Mouse (Mus musculus) MEL (cell line): ENCODE data around the gene Fam149a. TPM values are rescaled to one million over a fixed set of nuclear protein-coding genes. Genes with fewer than 3 reads are reported as not detected.
A peak's percentile ranks its signal among the peaks of the same experiment; 100 is the strongest.

Source experiments
- DNase-seq: peaks from one replicate; pipeline ENCODE4 v3.0.0; 2011; ENCODE audit warnings: low read depth, low spot score
- H3K27ac ChIP-seq: 2 replicates; pipeline ENCODE4 v1.5.1; 2012; ENCODE audit warnings: low read depth, mild to moderate bottlenecking, control low read depth, low read length, moderate library complexity; ENCODE audit not compliant: control insufficient read depth
- H3K27me3 ChIP-seq, 2 experiments: fragments of 150-350 bp in 1 of 2; sonication (generic) in 1 of 2; 2 replicates each; pipeline ENCODE4 v1.6.1; 2012; ENCODE audit warnings: low read length in 2 of 2, mild to moderate bottlenecking in 2 of 2, improper control_type of control experiment in 1 of 2, moderate library complexity in 1 of 2; ENCODE audit not compliant: insufficient read depth in 2 of 2, control insufficient read depth in 1 of 2
- H3K36me3 ChIP-seq, 2 experiments: 2 replicates each; pipeline ENCODE4 v1.6.1; 2012 to 2014; ENCODE audit warnings: low read length in 2 of 2, improper control_type of control experiment in 1 of 2, inconsistent platforms in 1 of 2, mild to moderate bottlenecking in 1 of 2; ENCODE audit not compliant: insufficient read depth in 2 of 2, control insufficient read depth in 1 of 2
- H3K4me1 ChIP-seq, 2 experiments: fragments of 150-350 bp in 1 of 2; sonication (generic) in 1 of 2; 2 replicates each; pipeline ENCODE4 v1.6.1; 2012; ENCODE audit warnings: low read length in 2 of 2, improper control_type of control experiment in 1 of 2, mild to moderate bottlenecking in 1 of 2; ENCODE audit not compliant: insufficient read depth in 2 of 2, control insufficient read depth in 1 of 2
- H3K4me3 ChIP-seq, 2 experiments: fragments of 150-350 bp in 1 of 2; sonication (generic) in 1 of 2; 2 replicates each; pipeline ENCODE4 v1.5.1; 2012; ENCODE audit warnings: low read depth in 2 of 2, low read length in 2 of 2, mild to moderate bottlenecking in 2 of 2, moderate library complexity in 2 of 2, control low read depth in 1 of 2, improper control_type of control experiment in 1 of 2; ENCODE audit not compliant: control insufficient read depth in 1 of 2, insufficient read depth in 1 of 2
- H3K79me2 ChIP-seq: 2 replicates; pipeline ENCODE4 v1.6.1; 2012; ENCODE audit warnings: mild to moderate bottlenecking, low read length, moderate library complexity; ENCODE audit not compliant: control insufficient read depth, poor library complexity, insufficient read depth
- H3K9ac ChIP-seq: 2 replicates; pipeline ENCODE4 v1.6.1; 2012; ENCODE audit warnings: low read depth, mild to moderate bottlenecking, control low read depth, low read length, moderate library complexity; ENCODE audit not compliant: control insufficient read depth, poor library complexity, severe bottlenecking
- H3K9me3 ChIP-seq: fragments of 150-350 bp; sonication (generic); replicated peaks from 2 replicates; pipeline ENCODE4 v1.6.1; 2012; ENCODE audit warnings: mild to moderate bottlenecking, low read length, improper control_type of control experiment, moderate library complexity; ENCODE audit not compliant: insufficient read depth
- BHLHE40 ChIP-seq: IDR thresholded peaks from 2 replicates; pipeline ENCODE4 v1.6.1; 2012; ENCODE audit warnings: low read depth, mild to moderate bottlenecking, inconsistent platforms, low read length, improper control_type of control experiment, borderline replicate concordance
- CHD1 ChIP-seq: IDR thresholded peaks from 2 replicates; pipeline ENCODE4 v1.6.1; 2012; ENCODE audit warnings: low read depth, mild to moderate bottlenecking, inconsistent platforms, low read length, improper control_type of control experiment
- CHD2 ChIP-seq: IDR thresholded peaks from 2 replicates; pipeline ENCODE4 v1.6.1; 2011; ENCODE audit warnings: low read length, improper control_type of control experiment
- CTCF ChIP-seq, 3 experiments: IDR thresholded peaks in 2 of 3; conservative IDR thresholded peaks in 1 of 3; 2 replicates each; pipeline ENCODE4 v1.5.1; 2011 to 2012; ENCODE audit warnings: low read length in 3 of 3, low read depth in 2 of 3, mild to moderate bottlenecking in 2 of 3, improper control_type of control experiment in 1 of 3, inconsistent platforms in 1 of 3, mixed read lengths in 1 of 3, moderate library complexity in 1 of 3; ENCODE audit not compliant: control insufficient read depth in 1 of 3, insufficient read depth in 1 of 3, poor library complexity in 1 of 3, severe bottlenecking in 1 of 3
- GABPA ChIP-seq: IDR thresholded peaks from 2 replicates; pipeline ENCODE4 v1.6.1; 2012; ENCODE audit warnings: low read depth, mild to moderate bottlenecking, inconsistent platforms, low read length, improper control_type of control experiment, moderate library complexity
- GATA1 ChIP-seq: IDR thresholded peaks from 2 replicates; pipeline ENCODE4 v1.6.1; 2011; ENCODE audit warnings: low read depth, low read length, improper control_type of control experiment
- HCFC1 ChIP-seq: IDR thresholded peaks from 2 replicates; pipeline ENCODE4 v1.6.1; 2012; ENCODE audit warnings: low read depth, mild to moderate bottlenecking, inconsistent platforms, low read length, improper control_type of control experiment, moderate library complexity
- JUND ChIP-seq: IDR thresholded peaks from 2 replicates; pipeline ENCODE4 v1.6.1; 2011; ENCODE audit warnings: low read depth, mild to moderate bottlenecking, improper control_type of control experiment, low read length
- MAX ChIP-seq: IDR thresholded peaks from 2 replicates; pipeline ENCODE4 v1.6.1; 2011; ENCODE audit warnings: low read length, improper control_type of control experiment
- MAZ ChIP-seq: IDR thresholded peaks from 2 replicates; pipeline ENCODE4 v1.6.1; 2012; ENCODE audit warnings: low read depth, mild to moderate bottlenecking, inconsistent platforms, low read length, improper control_type of control experiment
- MEF2A ChIP-seq: IDR thresholded peaks from 2 replicates; pipeline ENCODE4 v1.6.1; 2014; ENCODE audit warnings: low read depth, mild to moderate bottlenecking, inconsistent platforms, low read length, improper control_type of control experiment; ENCODE audit not compliant: poor library complexity, insufficient replicate concordance, severe bottlenecking; ENCODE audit errors: extremely low read depth
- RCOR1 ChIP-seq: IDR thresholded peaks from 2 replicates; pipeline ENCODE4 v1.6.1; 2012; ENCODE audit warnings: low read depth, mild to moderate bottlenecking, inconsistent platforms, low read length, improper control_type of control experiment
- SMC3 ChIP-seq: IDR thresholded peaks from 2 replicates; pipeline ENCODE4 v1.6.1; 2011; ENCODE audit warnings: low read depth, low read length, improper control_type of control experiment
- TAL1 ChIP-seq: IDR thresholded peaks from 2 replicates; pipeline ENCODE4 v1.6.1; 2012; ENCODE audit warnings: mild to moderate bottlenecking, inconsistent platforms, low read length, moderate library complexity, mixed read lengths
- TBP ChIP-seq: IDR thresholded peaks from 2 replicates; pipeline ENCODE4 v1.8.0; 2011; ENCODE audit warnings: low read depth, low read length, improper control_type of control experiment
- USF2 ChIP-seq, 2 experiments: IDR thresholded peaks; 2 replicates each; pipeline ENCODE4 v1.6.1; 2011 to 2012; ENCODE audit warnings: improper control_type of control experiment in 2 of 2, low read length in 2 of 2, borderline replicate concordance in 1 of 2, inconsistent platforms in 1 of 2, low read depth in 1 of 2, mild to moderate bottlenecking in 1 of 2; ENCODE audit not compliant: insufficient read depth in 1 of 2
- ZC3H11A ChIP-seq: IDR thresholded peaks from 2 replicates; pipeline ENCODE4 v1.6.1; 2012; ENCODE audit warnings: low read depth, mild to moderate bottlenecking, inconsistent platforms, low read length, improper control_type of control experiment
- ZKSCAN1 ChIP-seq: IDR thresholded peaks from 2 replicates; pipeline ENCODE4 v1.6.1; 2012; ENCODE audit warnings: low read depth, mild to moderate bottlenecking, inconsistent platforms, low read length, improper control_type of control experiment, moderate library complexity
- ZNF384 ChIP-seq: IDR thresholded peaks from 2 replicates; pipeline ENCODE4 v1.6.1; 2012; ENCODE audit warnings: low read depth, mild to moderate bottlenecking, inconsistent platforms, low read length, improper control_type of control experiment
- polyA plus RNA-seq, 2 experiments: library from polyadenylated mRNA; stranded (reverse) in 1 of 2; unstranded in 1 of 2; fragments of >175 nt in 1 of 2; fragments of >200 nt in 1 of 2; gene quantifications; 2 replicates each; pipeline versions ENCODE4 v1.2.1 to v1.2.4; 2012; ENCODE audit warnings: low replicate concordance in 2 of 2, low read depth in 1 of 2; ENCODE audit not compliant: insufficient read length in 2 of 2, insufficient read depth in 1 of 2, missing spikeins in 1 of 2
- total RNA-seq: library from RNA; depleted of rRNA; stranded (reverse); fragments of 300-350 nt; gene quantifications from 2 replicates; pipeline ENCODE4 v1.2.3, GENCODE M21; 2012

Fam149a gene
- total and polyA plus RNA-seq, 3 experiments: not detected

DNA sequence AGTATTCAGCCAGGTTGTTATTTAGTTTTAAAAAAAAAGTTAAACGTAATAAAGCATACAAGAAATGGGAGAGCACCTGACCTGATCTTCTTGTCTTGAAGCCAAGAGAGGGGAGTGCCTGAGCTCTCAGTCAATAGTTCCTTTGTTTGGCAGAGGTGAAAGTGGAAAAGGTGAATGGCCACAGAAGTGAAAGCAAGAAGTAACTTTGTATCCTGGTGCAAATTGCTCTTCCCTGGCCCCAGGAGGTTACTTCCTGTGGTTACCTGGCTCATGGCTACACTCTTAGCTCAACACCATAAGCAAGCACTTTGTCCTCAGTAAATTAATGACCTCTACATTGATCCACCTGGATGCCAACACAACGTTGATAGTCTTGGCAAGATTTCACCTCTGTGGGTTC, 28.8 kb upstream of the Fam149a start, which contains the start of gene Tlr3:
TSS of gene Tlr3 (minus strand) at position 199 of the 400 bp plus-strand sequence.
- H3K4me1 ChIP-seq: no peaks in the 10 kb centered on the region
- H3K4me3 ChIP-seq: peak within 1 kb of the TSS; percentile 71 to 73
- no peaks in the 10 kb centered on the region for H3K79me2 ChIP-seq
- no peaks in the 10 kb centered on the region for H3K9me3 ChIP-seq
- H3K36me3 ChIP-seq: no peaks in the 10 kb centered on the region
- no peaks in the 10 kb centered on the region for H3K27me3 ChIP-seq
- DNase-seq: peak; percentile 4
- TF ChIP-seq ZNF384 (no peak), MEF2A (no peak), TBP (no peak), BHLHE40 (no peak), MAX (no peak), CHD1 (no peak), GABPA (no peak), MAZ (no peak), ZC3H11A (no peak), TAL1 (no peak), CHD2 (no peak), RCOR1 (no peak), ZKSCAN1 (no peak), GATA1 (no peak), USF2 (IDR thresholded peaks at IDR 0.05; ENCODE audit: borderline replicate concordance in 1 of 2, insufficient read depth in 1 of 2, low read depth in 1 of 2, low read length in 2 of 2) (no peak), HCFC1 (no peak), CTCF (IDR thresholded peaks at IDR 0.05 in 2 of 3, conservative IDR thresholded peaks at IDR 0.05 in 1 of 3; ENCODE audit: control insufficient read depth in 1 of 3, insufficient read depth in 1 of 3, low read depth in 2 of 3, low read length in 3 of 3, poor library complexity in 1 of 3, severe bottlenecking in 1 of 3) (no peak), SMC3 (no peak), JUND (no peak)
- peak within 1 kb of the TSS; percentile 26 for H3K9ac ChIP-seq
- H3K27ac ChIP-seq: no peak within 1 kb of the TSS

GRCm38 (mm10) chr8:45410146-45410880, 28.2 kb upstream of the Fam149a start:
- Histone ChIP-seq H3K4me1 (no peaks in the 10 kb centered on the region), H3K27me3 (no peaks in the 10 kb centered on the region), H3K27ac (no peak overlapping the region), H3K79me2 (no peaks in the 10 kb centered on the region), H3K4me3 (peak overlapping the region; percentile 71 to 73), H3K36me3 (no peaks in the 10 kb centered on the region), H3K9me3 (no peaks in the 10 kb centered on the region), H3K9ac (peak overlapping the region; percentile 26)
- TF ChIP-seq CTCF (IDR thresholded peaks at IDR 0.05 in 2 of 3, conservative IDR thresholded peaks at IDR 0.05 in 1 of 3; ENCODE audit: control insufficient read depth in 1 of 3, insufficient read depth in 1 of 3, low read depth in 2 of 3, low read length in 3 of 3, poor library complexity in 1 of 3, severe bottlenecking in 1 of 3): 0 out of 6 replicates have a peak, but pooled peaks of 2 of the 3 experiments have one; percentile 6 to 19
- no peak for TF ChIP-seq USF2 (IDR thresholded peaks at IDR 0.05; ENCODE audit: borderline replicate concordance in 1 of 2, insufficient read depth in 1 of 2, low read depth in 1 of 2, low read length in 2 of 2)
- peak; percentile 30 for DNase-seq
